Mouse (Mus musculus) thymus, adult 2 months (tissue): Measurements from ENCODE around the gene Spata21.

Source experiments
- CTCF ChIP-seq: fragments of 200-500 bp; IDR thresholded peaks from 2 replicates; pipeline ENCODE4 v1.5.1; 2012; ENCODE audit warnings: mild to moderate bottlenecking, control low read depth, low read length, moderate library complexity, borderline replicate concordance; ENCODE audit not compliant: control insufficient read depth, poor library complexity, insufficient read depth; ENCODE audit errors: extremely low read depth
- POLR2A ChIP-seq: fragments of 200-500 bp; IDR thresholded peaks from 2 replicates; pipeline ENCODE4 v1.6.1; 2012; ENCODE audit warnings: mild to moderate bottlenecking, low read length, control low read depth, moderate library complexity; ENCODE audit not compliant: control insufficient read depth, poor library complexity, insufficient read depth; ENCODE audit errors: extremely low read depth

DNA sequence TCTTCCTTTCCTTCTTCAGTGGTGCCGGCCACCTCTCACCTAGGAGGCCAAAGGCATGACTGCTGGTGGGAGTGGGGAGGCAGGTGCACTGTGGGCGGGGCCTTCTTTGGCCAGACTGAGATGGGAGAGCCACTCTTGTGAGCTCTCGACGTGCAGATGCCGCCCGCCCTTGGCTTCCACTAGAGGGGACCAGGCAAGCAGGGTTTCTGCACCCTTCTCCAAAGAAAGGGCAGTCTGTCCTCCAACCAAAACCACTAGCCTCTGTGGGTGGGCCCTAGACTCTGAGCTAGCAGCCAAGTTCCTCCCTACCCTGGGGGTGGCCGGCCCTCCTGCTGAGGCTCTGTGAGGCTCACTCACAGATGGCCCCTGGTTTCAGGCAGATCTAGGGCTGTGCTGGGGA, 25.7 kb downstream of the Spata21 start:
- no peak for TF ChIP-seq CTCF
- no peak for TF ChIP-seq POLR2A
